Mouse (Mus musculus): ENCODE results near the gene 5730455P16Rik.
"Not testable (repeated sequence)": the region's sequence is repeated elsewhere in the genome, so short reads cannot be mapped to it uniquely, and the experiment has no call there.

5730455P16Rik gene

DNA sequence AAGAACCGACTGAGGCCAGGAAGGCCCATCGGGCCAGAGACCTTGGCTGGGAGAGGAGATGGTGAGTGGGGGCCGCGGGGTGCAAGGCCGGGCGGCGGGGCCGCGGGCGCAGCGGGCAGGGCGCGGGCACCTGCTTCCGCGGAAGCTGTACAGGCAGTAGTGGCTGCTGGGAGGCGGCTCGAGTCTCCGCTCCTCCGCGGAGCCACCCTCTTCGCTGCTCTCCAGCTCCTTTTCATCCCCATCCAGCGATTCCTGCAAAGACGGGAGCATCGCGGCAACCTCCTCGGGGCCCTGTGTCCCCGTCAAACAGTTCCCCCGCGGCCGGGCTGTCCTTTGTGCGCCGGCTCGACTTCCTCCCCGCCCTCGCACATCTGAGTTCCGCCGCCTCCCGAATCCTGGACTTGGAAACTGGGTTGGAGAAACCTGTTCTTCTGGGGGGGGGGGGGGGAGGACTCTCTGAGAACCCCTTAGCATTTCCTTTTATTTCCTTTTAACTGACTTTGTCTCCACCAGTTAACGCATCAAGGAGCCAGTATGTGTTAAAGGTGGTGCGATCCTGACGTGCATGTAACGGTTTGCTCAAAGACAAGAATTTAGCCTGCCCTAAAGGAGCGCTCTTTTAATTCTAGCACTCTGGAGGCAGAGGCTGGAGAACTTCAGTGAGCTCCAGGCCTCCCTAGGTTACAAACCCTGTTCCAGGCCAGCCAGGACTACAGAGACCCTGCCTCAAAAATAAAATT, at the start of gene 5730455P16Rik:
TSS of gene 5730455P16Rik (minus strand) at position 323 of the 740 bp plus-strand sequence.
- peak; percentile 82 for DNase-seq

DNA sequence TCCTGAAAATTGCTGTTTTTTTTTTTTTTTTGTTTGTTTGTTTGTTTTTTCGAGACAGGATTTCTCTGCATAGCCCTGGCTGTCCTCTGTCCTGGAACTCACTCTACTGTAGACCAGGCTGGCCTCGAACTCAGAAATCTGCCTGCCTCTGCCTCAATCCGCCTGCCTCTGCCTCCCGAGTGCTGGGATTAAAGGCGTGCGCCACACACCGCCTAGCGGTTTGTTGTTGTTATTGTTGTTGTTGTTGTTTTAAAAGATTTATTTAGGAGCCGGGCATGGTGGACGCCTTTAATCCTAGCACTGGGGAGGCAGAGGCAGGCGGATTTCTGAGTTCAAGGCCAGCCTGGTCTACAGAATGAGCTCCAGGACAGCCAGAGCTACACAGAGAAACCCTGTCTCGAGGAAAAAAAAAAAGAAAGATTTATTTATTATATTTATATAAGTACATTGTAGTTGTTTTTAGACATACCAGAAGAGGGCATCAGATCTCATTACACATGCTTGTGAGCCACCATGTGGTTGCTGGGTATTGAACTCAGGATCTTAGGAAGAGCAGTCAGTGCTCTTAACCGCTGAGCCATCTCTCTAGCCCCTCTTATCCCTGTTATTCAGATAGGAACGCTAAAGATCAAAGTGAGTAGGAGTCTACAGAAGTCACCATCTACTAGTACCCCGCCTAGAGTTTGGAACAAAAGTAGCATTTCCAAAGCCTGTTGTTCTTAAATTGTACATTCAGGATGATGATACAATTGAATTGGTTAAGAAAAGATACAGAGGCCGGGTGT, 48.4 kb upstream of the 5730455P16Rik start:
- not testable (repeated sequence) for DNase-seq

DNA sequence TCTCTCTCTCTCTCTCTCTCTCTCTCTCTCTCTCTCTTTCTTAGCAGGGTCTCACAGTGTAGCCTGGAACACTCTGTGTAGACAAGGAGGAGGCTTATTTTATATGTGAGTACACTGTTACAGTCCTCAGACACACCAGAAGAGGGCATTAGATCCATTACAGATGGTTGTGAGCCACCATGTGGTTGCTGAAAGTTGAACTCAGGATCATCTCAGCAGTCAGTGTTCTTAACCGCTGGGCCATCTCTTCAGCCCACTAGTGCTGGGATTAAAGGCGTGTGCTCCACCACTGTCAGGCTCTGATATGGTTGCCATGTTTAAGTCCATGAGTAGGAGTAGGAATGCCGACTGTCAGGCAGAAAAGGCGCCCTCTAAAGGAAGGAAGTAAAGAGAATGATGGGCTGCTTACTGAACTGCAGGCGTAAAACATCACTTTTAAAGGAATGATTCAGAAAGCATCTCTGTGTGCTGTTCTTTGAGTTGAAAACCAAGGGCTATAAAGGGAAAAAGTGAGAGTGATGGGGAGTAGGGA, 47.5 kb upstream of the 5730455P16Rik start:
- DNase-seq = no peak

DNA sequence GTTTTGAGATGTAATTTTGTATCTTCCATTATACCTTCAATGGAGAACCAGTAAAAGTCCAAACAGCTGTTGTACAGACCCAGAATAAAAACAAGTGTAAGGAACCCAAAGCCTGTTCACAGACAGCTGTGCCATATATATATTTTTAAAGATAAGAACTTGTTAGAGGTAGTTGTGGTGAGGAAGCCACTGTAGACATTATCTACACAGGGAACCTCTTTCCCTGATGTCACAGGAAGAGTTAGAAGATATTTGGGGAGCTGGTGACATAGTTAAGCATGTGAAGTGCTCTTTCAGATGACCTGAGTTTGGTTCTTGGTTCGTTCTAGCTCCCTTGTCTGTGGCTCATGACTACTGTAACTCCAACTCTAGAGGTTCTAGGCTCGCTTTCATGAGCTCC, 46.9 kb upstream of the 5730455P16Rik start:
- DNase-seq = no peak

DNA sequence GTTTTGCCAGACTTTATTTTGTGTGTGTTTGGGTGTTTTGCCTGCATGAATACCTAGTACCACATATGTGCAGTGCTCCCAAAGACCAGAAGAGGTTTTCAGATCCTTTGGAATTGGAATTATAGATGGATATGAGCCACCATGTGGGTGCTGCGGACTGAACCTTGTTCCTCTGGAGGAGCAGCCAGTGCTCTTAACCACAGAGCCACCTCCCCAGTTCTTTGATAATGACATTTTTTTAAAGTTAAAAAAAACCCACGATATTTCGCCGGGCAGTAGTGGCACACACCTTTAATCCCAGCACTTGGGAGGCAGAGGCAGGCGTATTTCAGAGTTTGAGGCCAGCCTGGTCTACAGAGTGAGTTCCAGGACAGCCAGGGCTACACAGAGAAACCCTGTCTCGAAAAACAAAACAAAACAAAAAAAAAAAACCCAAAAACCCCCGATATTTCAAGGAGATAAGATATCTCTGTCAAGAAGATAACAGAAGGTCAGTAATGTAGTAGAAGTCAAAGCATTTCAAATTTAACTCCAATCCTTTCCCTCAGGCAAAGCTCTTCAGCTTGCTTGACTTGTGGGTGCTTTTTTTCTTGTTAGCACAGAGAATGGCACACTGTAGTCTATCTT, 43.7 kb upstream of the 5730455P16Rik start:
- DNase-seq = no peak

DNA sequence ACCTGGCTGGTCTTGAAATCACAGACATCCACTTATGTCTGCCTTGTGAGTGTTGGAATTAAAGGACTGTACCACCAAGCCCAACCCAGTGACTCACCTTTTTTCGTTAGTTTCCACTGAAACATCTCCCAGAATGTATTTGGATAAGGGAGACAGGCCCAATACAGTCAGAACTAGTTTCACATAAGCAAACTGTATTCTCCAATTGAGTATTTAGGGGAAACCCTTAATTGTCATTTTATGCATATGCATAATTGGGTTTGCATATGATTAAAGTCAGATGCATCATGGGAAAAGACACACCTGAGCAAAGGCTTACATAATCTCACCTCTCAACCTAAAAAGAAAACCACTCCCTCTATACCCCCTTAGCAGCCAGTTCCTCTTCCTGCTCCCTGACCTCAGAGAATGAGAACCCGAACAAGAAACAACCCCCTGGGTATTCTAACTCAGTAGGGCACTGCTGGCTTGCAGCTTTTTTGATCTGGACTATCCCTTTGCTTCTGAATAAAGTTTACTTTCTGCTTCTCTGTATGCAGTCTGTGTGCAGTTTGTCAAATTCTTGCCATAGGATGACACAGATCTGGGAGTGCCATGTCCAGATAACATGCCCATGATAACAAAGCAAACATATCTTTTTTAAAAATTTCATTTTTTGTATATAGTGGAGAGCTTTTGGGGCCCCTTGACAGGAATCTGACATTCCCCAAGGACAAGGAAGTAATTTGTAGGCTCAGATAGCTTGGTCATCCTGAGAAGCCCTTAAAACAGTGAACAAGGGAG, 42.6 kb upstream of the 5730455P16Rik start:
- DNase-seq = no peak

DNA sequence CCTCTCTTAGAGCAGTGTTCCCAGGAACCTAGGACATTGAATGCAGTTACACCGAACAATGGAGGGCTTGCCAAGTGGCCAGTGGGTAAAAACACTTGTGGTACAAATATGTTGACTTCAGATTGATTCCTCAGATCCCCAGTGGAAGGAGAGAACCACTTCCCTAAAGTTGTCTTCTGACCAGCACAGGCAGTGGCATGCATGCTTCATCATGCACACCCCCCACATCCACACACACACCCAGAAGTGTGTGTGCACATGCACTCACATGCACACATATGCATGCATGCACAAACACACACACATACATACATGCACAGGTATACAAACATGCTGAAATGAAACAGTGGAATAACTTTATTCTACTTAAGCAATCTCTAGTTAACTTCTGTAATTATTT, 41.9 kb upstream of the 5730455P16Rik start:
- no peak for DNase-seq

DNA sequence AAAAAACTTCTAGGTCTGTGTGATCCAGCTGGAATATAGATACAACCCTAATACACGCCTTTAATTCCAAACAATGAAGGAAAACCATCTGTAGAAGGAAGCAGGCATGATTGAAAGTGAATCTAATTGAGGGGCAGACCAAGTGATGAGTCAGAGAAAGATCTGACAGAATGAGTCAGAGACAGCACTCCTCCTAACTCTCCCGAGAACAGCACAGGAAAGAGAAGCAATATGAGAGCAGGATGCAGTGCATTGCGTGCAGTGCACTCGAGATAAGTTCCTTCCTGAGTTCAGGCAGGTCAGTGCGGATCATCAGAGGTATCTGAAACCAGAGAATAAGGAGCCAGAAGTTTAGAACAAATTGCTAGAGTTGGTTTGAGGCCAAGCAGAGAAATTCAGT, 39.3 kb upstream of the 5730455P16Rik start:
- no peak for DNase-seq

DNA sequence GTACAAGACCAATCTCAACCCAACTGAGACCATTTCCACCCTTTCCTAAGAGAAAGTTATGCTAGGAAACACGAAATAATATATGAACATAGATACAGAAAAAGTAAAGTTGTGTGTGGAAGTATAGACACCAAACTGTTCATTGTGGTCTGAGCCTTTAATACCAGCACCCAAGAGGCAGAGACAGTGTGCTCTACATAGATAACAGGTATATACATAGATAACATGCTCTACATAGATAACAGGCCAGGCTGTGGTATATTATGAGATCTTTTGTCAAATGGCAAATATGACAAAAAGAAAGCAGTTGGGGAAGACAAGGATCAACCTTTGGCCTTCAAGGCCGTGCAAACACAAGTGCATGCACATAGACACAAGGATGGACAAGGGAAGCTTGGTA, 32.5 kb upstream of the 5730455P16Rik start:
- no peak for DNase-seq

DNA sequence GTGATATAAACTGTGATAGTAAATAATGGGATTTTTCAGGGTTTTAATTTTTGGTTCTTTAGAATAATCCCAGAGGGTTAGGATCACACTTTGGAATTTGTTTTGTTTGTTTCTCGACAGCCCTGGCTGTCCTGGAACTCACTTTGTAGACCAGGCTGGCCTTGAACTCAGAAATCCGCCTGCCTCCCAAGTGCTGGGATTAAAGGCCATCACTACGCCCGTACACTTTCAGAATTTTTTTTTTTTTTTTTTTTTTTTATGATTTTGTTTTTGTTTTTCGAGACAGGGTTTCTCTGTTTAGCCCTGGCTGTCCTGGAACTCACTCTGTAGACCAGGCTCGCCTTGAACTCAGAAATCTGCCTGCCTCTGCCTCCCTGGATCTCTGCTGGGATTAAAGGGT, 30.0 kb upstream of the 5730455P16Rik start:
- not testable (repeated sequence) for DNase-seq

DNA sequence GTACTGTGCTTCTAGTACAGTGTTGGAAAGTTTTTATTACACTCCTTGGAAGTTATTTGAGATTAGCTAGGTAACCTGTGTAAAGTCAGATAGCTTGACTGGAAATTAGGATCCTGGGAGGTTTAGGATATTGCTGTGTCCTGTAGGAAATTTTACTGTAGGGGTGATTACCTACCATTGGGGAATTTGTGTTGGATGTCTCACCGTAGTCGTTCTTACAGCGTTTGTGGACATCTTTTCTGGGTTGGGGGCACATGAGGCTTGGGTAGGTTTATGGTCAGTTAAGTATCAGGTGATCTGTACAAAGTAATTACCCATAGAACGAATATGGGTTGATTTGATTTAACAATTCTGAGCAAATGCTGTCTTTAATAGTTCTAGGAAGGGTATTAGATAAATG, 18.8 kb upstream of the 5730455P16Rik start:
- no peak for DNase-seq

DNA sequence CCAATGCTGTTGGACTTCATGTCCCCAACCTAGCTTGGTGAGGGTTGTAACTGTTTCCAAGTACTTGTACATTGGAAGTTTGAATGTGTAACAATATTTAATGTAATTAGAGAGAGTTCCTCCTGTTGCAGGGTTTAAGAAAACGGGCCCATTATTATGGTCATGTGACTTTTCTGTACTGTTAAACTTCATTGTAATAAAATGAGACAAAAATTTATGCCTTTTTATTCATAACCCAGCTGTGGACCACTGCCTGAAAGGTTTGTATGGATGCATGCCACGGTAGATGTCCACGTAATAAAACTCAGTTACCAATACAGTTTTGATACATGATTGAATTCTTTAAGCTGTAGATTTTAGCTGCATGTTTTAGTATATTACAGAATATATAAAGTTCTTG, 18.1 kb upstream of the 5730455P16Rik start:
- no peak for DNase-seq

DNA sequence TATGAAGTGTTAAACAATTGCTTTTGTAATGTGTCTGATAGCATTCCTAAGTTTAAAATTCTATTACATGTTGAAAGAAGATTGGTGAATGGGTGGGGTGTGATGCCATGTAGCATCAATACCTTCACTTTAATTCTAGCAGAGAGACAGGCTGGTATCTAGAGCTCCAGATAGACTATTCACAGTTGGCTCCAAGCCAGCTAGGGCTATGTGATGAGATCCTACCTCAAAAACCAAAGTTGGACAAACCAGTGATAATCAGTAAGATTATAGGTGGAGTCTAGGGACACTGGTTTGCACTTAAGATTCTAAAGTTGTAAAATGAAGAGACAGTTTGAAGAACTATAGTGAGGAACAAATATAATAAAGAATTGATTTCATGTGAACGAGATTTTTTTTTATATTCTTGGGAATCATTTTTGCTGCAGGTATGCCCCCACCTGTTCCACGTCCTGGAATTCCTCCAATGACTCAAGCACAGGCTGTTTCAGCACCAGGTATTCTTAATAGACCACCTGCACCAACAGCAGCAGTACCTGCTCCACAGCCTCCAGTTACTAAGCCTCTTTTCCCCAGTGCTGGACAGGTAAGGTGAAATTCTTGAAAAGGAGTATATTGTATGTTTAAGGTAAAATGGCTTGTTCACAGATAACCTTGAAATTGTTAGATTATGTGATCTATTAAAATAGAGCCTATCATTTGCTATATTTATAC, 13.7 kb upstream of the 5730455P16Rik start:
- no peak for DNase-seq

DNA sequence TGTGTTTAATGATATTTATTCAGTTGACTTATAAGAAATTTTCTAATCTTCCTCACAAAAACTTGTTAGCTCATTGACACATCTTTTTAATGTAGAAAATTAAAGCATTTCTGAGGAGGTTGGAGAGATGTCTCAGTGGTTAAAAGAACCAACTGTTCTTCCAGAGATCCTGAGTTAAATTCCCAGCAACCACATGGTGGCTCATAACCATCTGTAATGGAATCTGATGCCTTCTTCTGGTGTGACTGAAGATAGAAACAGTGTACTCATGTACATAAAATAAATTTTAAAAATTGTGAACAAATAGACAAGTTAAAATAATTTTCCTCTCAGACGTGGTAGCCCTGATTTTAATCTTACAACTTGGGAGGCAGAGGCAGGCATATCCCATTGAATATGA, 12.1 kb upstream of the 5730455P16Rik start:
- no peak for DNase-seq

DNA sequence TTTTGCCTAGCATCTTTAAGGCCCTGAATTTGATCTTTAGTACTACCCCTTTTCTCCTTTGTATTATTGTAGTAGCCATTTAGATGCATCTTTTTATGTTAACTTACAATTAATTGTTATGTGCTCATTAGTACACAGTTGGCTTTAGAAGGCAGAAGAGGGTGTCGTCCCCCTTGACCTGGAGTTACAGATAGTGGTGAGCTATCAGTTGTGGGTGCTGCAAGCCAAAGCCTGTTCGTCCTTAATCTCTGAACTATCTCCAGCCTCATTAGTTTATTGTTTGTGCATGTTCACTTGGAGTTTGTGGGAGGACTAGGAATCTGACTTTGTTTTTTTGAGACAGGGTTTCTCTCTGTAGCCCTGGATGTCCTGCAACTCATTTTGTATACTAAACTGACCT, 9.0 kb upstream of the 5730455P16Rik start:
- DNase-seq = no peak

DNA sequence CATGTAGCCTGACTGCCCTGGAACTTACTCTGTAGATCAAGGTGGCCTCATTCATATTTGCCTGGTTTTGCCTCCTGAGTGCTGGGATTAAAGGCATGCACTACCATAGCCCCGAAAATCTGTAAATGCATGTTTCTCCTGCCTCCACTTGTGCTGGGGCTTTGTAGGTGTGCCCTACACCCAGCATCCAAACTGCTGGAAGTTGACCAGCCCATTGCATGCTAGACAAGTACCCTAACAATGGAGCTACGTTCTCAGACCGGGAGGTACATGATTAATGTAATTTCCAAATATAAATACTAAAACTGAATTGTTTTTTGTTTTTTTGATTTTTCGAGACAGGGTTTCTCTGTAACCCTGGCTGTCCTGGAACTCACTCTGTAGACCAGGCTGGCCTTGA, 7.2 kb upstream of the 5730455P16Rik start:
- no peak for DNase-seq

DNA sequence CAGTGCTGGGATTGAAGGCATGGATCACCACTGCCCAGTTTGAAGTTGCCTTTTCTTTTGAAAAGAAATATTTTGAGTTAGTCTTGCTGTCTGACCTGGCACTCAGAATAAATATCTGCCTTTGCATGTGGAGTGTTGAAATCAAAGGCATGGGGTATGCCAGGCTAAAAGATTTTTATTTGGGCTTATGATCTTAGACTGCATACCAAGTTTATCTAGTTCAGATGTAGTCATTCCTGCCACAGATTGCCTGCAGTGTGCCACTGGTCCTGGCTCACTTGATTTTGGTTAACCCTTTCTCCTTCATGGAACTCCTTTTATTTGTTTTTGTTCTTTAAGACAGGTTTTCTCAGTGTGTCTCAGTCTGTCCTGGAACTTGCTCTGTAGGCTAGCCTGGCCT, 6.6 kb upstream of the 5730455P16Rik start:
- no peak for DNase-seq

DNA sequence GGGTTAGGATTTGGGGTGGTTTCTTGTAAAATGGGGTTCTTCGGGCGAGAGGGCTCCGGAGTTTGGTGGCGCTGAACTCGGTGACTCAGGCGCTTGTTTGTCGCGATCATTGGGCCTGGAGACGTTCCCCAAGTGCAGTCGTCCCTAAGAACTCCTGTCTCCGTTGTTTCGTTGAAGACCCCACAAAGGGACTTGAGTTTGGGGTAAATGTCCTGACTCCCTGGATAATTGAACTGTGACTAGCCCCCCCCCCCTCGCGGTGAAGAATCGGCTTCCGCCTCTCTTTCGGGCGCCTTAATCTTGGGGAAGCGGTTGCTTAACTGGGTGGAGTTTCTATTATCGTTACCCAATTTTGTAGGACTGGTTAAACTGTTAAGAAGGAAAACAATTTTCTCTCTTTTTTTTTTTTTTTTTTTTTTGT, 5.8 kb upstream of the 5730455P16Rik start:
- no peak for DNase-seq

DNA sequence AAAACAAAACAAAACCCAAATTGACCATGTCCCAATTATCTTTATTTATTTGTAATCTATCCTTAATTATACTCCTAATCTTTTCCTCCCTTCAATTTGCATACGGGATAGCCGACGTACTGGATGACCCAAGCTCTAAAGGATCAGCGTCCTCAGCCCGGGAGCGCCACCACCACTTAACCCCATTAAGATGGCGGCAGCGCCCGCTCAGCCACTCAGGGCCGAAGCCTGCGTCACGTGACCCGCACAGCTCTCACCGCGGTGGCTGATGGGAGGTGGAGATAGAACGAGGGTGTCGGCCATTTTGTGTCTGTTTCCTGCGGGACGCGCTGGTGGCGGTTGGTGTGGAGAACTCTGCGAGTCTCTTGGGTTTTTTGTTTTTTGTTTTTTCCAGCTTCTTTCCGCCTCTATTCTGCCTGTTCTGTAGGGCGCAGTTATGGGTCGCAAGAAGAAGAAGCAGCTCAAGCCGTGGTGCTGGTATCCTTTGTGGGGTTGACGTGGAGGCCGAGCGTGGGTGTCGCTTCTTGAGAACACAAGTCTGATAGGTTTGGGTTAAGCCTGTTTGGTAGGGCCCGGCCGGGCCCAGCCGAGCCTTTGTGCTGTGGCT, 5.3 kb upstream of the 5730455P16Rik start, which contains the start of gene Zfp207:
TSS of gene Zfp207 (plus strand) at position 261 of the 607 bp plus-strand sequence.
- DNase-seq = peak; percentile 96

DNA sequence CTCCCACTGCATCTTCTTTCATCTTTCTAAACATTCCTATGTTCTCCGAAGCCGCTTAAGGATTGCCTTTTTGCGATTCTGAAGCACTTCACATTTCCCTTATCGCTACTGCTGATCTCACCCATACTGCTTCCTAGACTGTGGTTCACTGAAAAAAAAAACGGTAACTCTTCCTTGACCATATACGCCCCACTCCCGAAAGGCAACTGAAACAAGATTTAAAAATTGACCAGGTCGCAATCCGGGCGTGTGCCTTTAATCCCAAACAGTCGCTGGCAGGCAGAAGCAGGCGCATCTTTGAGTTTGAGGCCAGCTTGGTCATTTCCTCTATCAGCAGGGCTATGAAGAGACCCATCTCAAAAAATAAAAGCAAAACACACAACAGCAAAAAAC, 4.8 kb upstream of the 5730455P16Rik start:
- no peak for DNase-seq

DNA sequence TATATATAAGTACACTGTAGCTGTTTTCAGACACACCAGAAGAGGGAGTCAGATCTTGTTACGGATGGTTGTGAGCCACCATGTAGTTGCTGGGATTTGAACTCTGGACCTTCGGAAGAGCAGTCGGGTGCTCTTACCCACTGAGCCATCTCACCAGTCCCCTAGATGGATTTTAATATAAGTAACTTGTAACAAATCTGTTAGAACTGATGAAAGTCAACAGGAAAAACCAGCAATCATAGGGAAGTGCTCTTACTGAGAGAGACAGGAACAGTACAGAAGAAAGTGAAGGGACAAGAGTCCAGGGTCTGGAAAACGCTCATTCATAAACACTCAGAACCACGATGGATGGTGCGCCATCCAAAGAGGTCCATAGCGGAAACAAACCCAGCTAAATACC, 1.4 kb upstream of the 5730455P16Rik start:
- DNase-seq = not testable (repeated sequence)
